Mouse (Mus musculus) lung, postnatal 0 days (tissue): ENCODE measurements around the gene Sh3pxd2a. TPM values are rescaled to one million over a fixed set of nuclear protein-coding genes. Genes with fewer than 3 reads are reported as not detected.

Experiments used
- ATAC-seq: fragments of 200-750 bp; cut with Nextera tagmentation; 2 replicates; pipeline ENCODE4 v1.8.0; 2017; ENCODE audit warnings: moderate library complexity
- DNase-seq: peaks from one replicate; pipeline ENCODE4 v3.0.0-alpha.2; 2016; ENCODE audit warnings: low spot score
- H3K27ac ChIP-seq: fragments of 300-500 bp; sonication (generic); 2 replicates; pipeline ENCODE4 v1.5.1; 2014; ENCODE audit warnings: antibody characterized with exemption, mild to moderate bottlenecking, low read length, mixed read lengths
- H3K27me3 ChIP-seq: fragments of 300-500 bp; sonication (generic); replicated peaks from 2 replicates; pipeline ENCODE4 v1.6.1; 2014; ENCODE audit warnings: low read length, mixed read lengths; ENCODE audit not compliant: insufficient read depth
- H3K36me3 ChIP-seq: fragments of 300-500 bp; sonication (generic); 2 replicates; pipeline ENCODE4 v1.6.1; 2014; ENCODE audit warnings: low read length, mixed read lengths; ENCODE audit not compliant: insufficient read depth
- H3K4me1 ChIP-seq: fragments of 300-500 bp; sonication (generic); 2 replicates; pipeline ENCODE4 v1.6.1; 2014; ENCODE audit warnings: antibody characterized with exemption, low read depth, low read length, mixed read lengths; ENCODE audit not compliant: insufficient read depth
- H3K4me2 ChIP-seq: fragments of 300-500 bp; sonication (generic); replicated peaks from 2 replicates; pipeline ENCODE4 v1.6.1; 2014; ENCODE audit warnings: low read depth, mild to moderate bottlenecking, low read length, moderate library complexity, mixed read lengths
- H3K4me3 ChIP-seq: fragments of 300-500 bp; sonication (generic); 2 replicates; pipeline ENCODE4 v1.5.1; 2014; ENCODE audit warnings: low read depth, low read length
- H3K9ac ChIP-seq: fragments of 300-500 bp; sonication (generic); replicated peaks from 2 replicates; pipeline ENCODE4 v1.6.1; 2014; ENCODE audit warnings: low read depth, mild to moderate bottlenecking
- H3K9me3 ChIP-seq: fragments of 300-500 bp; sonication (generic); 2 replicates; pipeline ENCODE4 v1.6.1; 2016; ENCODE audit warnings: low read length, mixed read lengths
- CTCF ChIP-seq: IDR thresholded peaks from 2 replicates; pipeline ENCODE4 v1.5.1; 2016; ENCODE audit warnings: antibody characterized with exemption, mild to moderate bottlenecking
- EP300 ChIP-seq: IDR thresholded peaks from 2 replicates; pipeline ENCODE4 v1.6.1; 2016; ENCODE audit warnings: antibody characterized with exemption, mild to moderate bottlenecking, control low read depth
- WGBS: fragments of 180-500 bp; shearing (Covaris S2); extraction: QIAGEN DNeasy Blood & Tissue Kit; methylation state at CpG from one replicate; pipeline ENCODE4 v1.1.7; 2014; 5-methylcytosine and 5-hydroxymethylcytosine counted together
- polyA plus RNA-seq: library from polyadenylated mRNA; unstranded; fragments of >200 nt; fragmentation: Nextera tagmentation; extraction: Ambion mirVana; gene quantifications from 2 replicates; pipeline ENCODE4 v1.2.1, GENCODE M21; 2015

Gene Sh3pxd2a
- polyA plus RNA-seq, 1 experiment from 2014 or later, result 5.6 TPM

DNA sequence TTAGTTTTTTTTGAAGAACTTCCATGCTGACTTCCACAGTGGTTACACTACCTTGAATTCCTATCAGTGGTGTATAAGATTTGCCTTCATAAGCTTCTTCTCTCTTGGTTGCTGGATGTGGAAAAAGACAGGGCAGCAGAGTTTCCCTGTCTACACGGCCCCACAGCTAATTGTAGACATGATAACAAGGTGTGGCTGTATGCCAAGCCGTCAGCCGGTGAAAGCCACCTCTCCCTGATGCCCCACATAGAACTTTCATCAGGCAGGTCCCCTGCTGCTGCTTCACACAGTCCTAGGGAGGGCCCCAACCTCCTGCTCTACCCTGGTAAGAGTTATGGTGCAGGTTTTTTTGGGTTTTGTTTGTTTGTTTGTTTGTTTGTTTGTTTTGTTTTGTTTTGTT is 4.5 kb upstream of the Sh3pxd2a start:
- H3K36me3 ChIP-seq, result no peaks in the 10 kb centered on the region
- no peaks in the 10 kb centered on the region for H3K9me3 ChIP-seq
- no peak overlapping the region for H3K27ac ChIP-seq
- H3K4me1 ChIP-seq, result no peaks in the 10 kb centered on the region
- TF ChIP-seq EP300, result no peak
- no peak for TF ChIP-seq CTCF
- no peak for ATAC-seq
- H3K9ac ChIP-seq, result no peak overlapping the region
- H3K4me2 ChIP-seq, result no peak overlapping the region
- no peak overlapping the region for H3K4me3 ChIP-seq
- DNase-seq, result no peak
- H3K27me3 ChIP-seq, result no peaks in the 10 kb centered on the region
- WGBS, result 51% methylated on average over 3 of the region's 3 CpGs

DNA sequence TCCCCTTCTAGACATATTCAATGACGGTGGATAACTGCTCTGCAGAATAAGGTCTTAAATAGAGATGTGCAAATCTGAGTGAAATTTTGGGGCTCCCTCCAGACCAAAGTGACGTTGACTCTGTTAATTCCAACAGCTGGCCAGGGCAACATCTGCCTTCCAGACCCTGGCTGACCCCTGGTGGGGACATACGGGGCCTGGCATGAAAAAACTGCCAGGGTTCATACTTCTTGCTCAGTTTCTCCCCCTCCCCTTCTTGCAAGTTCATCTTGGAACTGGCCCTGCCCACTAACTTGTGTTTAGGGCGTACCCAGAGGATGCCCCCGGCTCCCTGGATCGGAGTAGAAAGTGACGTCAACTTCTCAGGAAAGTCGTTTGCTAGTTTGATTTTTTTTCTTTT is 2.6 kb upstream of the Sh3pxd2a start:
- no peak overlapping the region for H3K27ac ChIP-seq
- no peak; the same call in 1 of the 2 replicates for TF ChIP-seq CTCF
- no peak for TF ChIP-seq EP300
- ATAC-seq, result no peak

DNA sequence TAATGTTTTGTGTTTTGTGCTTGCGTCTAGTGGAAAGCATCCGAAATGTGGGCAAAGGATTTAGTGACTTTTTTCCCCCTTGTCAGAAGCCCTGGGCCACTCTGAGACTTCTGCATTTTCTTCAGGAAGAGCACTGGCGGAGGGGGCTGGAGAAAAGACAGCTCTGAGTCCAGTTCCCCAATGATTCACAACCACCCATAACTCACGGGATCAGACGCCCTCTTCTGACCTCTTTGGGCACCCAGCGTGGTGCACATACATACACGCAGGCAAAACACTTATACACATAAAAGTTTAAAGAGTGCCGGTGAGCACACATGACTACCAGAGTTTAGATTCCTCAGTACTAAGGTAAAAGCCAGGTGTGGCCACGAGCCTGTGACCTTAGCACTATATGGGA is 1.3 kb upstream of the Sh3pxd2a start:
- Histone ChIP-seq H3K27me3 (no peaks in the 10 kb centered on the region), H3K9me3 (no peaks in the 10 kb centered on the region), H3K4me3 (no peak overlapping the region), H3K9ac (no peak overlapping the region), H3K36me3 (no peaks in the 10 kb centered on the region), H3K27ac (no peak overlapping the region), H3K4me1 (0 out of 2 replicates have a peak, but pooled peaks cover 5% of the 10 kb centered on the region), H3K4me2 (no peak overlapping the region)
- ATAC-seq (no peak), DNase-seq (peak; percentile 41)
- WGBS, result 55% methylated on average over 9 of the region's 9 CpGs
- TF ChIP-seq EP300, result no peak
- TF ChIP-seq CTCF, result peak; percentile 45

More for the DNA sequence above, 2.6 kb upstream of the Sh3pxd2a start:
- 59% methylated on average over 8 of the region's 8 CpGs for WGBS
- DNase-seq, result peak; percentile 35
- 0 out of 2 replicates have a peak, but pooled peaks cover 5% of the 10 kb centered on the region for H3K4me1 ChIP-seq
- no peak overlapping the region for H3K9ac ChIP-seq
- H3K36me3 ChIP-seq, result no peaks in the 10 kb centered on the region
- no peak overlapping the region for H3K4me3 ChIP-seq
- no peaks in the 10 kb centered on the region for H3K27me3 ChIP-seq
- no peak overlapping the region for H3K4me2 ChIP-seq
- H3K9me3 ChIP-seq, result no peaks in the 10 kb centered on the region

DNA sequence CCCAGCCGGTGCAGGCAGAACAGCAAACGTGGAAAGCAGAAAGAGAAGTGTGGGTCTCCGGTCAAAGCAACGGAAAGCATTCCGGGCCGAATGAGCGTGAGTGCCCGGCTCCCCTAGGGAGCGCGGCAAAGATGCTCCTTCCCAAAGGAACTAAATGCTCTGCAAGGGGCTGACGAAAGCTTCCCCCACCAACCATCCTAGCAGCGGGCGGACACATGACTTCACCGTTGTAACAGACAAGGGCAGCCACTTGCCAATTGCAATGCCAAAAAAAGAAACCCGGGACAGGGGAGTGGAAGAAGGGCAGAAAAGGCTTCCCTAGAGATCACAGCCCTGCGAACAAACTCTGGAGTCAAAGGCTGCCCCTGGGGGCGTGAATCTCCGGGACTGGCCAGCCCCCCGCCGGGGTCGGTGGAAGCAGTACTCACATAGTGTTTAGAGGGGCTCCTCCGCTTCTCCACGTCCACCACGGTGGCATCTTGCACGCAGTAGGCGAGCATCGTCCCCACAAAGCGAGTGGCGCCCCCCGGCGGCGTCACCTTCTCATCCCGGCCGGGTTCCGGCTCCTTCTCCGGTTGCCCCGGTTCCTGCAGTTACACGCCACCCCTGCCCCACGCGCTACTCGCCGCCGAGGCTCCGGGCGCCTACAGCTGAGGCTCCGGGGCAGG is 431 bp downstream of the Sh3pxd2a start:
- TF ChIP-seq CTCF, result peak; percentile 74
- TF ChIP-seq EP300, result no peak
- peak; percentile 59 for ATAC-seq
- DNase-seq, result peak; percentile 81
- Histone ChIP-seq H3K27ac (peak overlapping the region; percentile 83), H3K27me3 (no peaks in the 10 kb centered on the region), H3K9ac (peak overlapping the region; percentile 43), H3K36me3 (no peaks in the 10 kb centered on the region), H3K4me1 (peaks cover 14% of the 10 kb centered on the region; the same call in 1 of the 2 replicates), H3K4me2 (peak overlapping the region; percentile 94), H3K4me3 (peak overlapping the region; percentile 67), H3K9me3 (no peaks in the 10 kb centered on the region)
- WGBS, result under 1% methylated on average over 41 of the region's 46 CpGs

- peak overlapping the region; percentile 83 for H3K27ac ChIP-seq
- peak; percentile 33 for DNase-seq
- H3K9ac ChIP-seq, result peak overlapping the region; percentile 43
- H3K4me3 ChIP-seq, result peak overlapping the region; percentile 67
- no peak for TF ChIP-seq CTCF
- no peak for TF ChIP-seq EP300
- 2% methylated on average over 13 of the region's 13 CpGs for WGBS
- peaks cover 14% of the 10 kb centered on the region; the same call in 1 of the 2 replicates for H3K4me1 ChIP-seq
- no peaks in the 10 kb centered on the region for H3K27me3 ChIP-seq
- no peak for ATAC-seq
- H3K9me3 ChIP-seq, result no peaks in the 10 kb centered on the region
- H3K36me3 ChIP-seq, result no peaks in the 10 kb centered on the region
- H3K4me2 ChIP-seq, result peak overlapping the region; percentile 94
Measured at GRCm38 (mm10) chr19:47463206-47463605, 995 bp downstream of the Sh3pxd2a start.

GRCm38 (mm10) chr19:47462725-47463124 is 1.5 kb downstream of the Sh3pxd2a start:
- WGBS, result 12% methylated on average over 6 of the region's 6 CpGs
- ATAC-seq (no peak), DNase-seq (no peak)
- Histone ChIP-seq H3K9ac (peak overlapping the region; percentile 43; the same call in 1 of the 2 replicates), H3K4me2 (peak overlapping the region; percentile 94), H3K9me3 (no peaks in the 10 kb centered on the region), H3K27me3 (no peaks in the 10 kb centered on the region), H3K4me3 (peak overlapping the region; percentile 67), H3K4me1 (peaks cover 19% of the 10 kb centered on the region; the same call in 1 of the 2 replicates), H3K27ac (peak overlapping the region; percentile 83; the same call in 1 of the 2 replicates), H3K36me3 (no peaks in the 10 kb centered on the region)
- TF ChIP-seq EP300 (no peak), CTCF (no peak)
